Mouse (Mus musculus) kidney, embryonic 14.5 days (tissue): ENCODE data around the gene Slc37a3. TPM values are rescaled to one million over a fixed set of nuclear protein-coding genes. Genes with fewer than 3 reads are reported as not detected.
"Not testable (repeated sequence)": the region's sequence is repeated elsewhere in the genome, so short reads cannot be mapped to it uniquely, and the experiment has no call there.

Source experiments
- ATAC-seq: fragments of 200-750 bp; cut with Nextera tagmentation; 2 replicates; pipeline ENCODE4 v1.8.0; 2017; ENCODE audit warnings: moderate number of reproducible peaks, mild to moderate bottlenecking, moderate TSS enrichment, moderate library complexity; ENCODE audit not compliant: low FRiP score, low TSS enrichment
- H3K27ac ChIP-seq: fragments of 300-500 bp; sonication (generic); 2 replicates; pipeline ENCODE4 v1.5.1; 2014; ENCODE audit warnings: low read depth, mild to moderate bottlenecking, low read length, moderate library complexity, mixed read lengths
- H3K27me3 ChIP-seq: fragments of 300-500 bp; sonication (generic); 2 replicates; pipeline ENCODE4 v1.6.1; 2014; ENCODE audit warnings: mild to moderate bottlenecking, low read length; ENCODE audit not compliant: control insufficient read depth, insufficient read depth
- H3K36me3 ChIP-seq: fragments of 300-500 bp; sonication (generic); 2 replicates; pipeline ENCODE4 v1.6.1; 2014; ENCODE audit warnings: low read length, mixed read lengths; ENCODE audit not compliant: control insufficient read depth, insufficient read depth
- H3K4me1 ChIP-seq: fragments of 300-500 bp; sonication (generic); 2 replicates; pipeline ENCODE4 v1.6.1; 2014; ENCODE audit warnings: low read length, mixed read lengths; ENCODE audit not compliant: control insufficient read depth, insufficient read depth
- H3K4me2 ChIP-seq: fragments of 300-500 bp; sonication (generic); replicated peaks from 2 replicates; pipeline ENCODE4 v1.6.1; 2014; ENCODE audit warnings: low read depth, mild to moderate bottlenecking, low read length
- H3K4me3 ChIP-seq: fragments of 300-500 bp; sonication (generic); 2 replicates; pipeline ENCODE4 v1.5.1; 2014; ENCODE audit warnings: mild to moderate bottlenecking, low read length
- H3K9ac ChIP-seq: fragments of 300-500 bp; sonication (generic); 2 replicates; pipeline ENCODE4 v1.6.1; 2014; ENCODE audit warnings: low read depth, mild to moderate bottlenecking, low read length, moderate library complexity
- H3K9me3 ChIP-seq: fragments of 300-500 bp; sonication (generic); 2 replicates; pipeline ENCODE4 v1.6.1; 2016; ENCODE audit warnings: low read length; ENCODE audit not compliant: control insufficient read depth
- WGBS: fragments of 180-500 bp; shearing (Covaris S2); extraction: QIAGEN DNeasy Blood & Tissue Kit; methylation state at CpG from one replicate; pipeline ENCODE4 v1.1.7; 2014; 5-methylcytosine and 5-hydroxymethylcytosine counted together
- polyA plus RNA-seq: library from polyadenylated mRNA; unstranded; fragments of >200 nt; fragmentation: Nextera tagmentation; extraction: Ambion mirVana; gene quantifications from 2 replicates; pipeline ENCODE4 v1.2.1, GENCODE M21; 2014

Gene Slc37a3
- polyA plus RNA-seq, 1 experiment from 2014 or later, result 52.7 TPM

DNA sequence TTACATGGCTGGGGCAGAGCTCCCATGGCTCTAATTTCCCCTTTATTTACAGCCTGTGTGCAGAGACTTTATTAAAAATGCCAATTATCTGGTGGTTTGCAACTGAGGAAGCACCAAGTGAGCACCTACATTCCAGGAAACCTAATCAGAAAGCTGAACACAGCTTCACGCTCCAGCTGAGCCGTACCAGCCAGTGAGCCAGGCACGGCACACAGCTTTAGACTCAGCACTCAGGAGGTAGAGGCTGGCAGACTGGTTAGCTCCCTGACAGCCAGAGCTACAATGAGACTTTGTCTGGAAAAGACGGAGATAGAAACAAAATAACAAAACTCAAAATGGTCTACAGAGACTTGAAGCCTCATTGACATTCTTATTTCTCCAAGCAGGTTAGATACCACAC lies 18.0 kb upstream of the Slc37a3 start:
- Histone ChIP-seq H3K4me2 (no peak overlapping the region), H3K27me3 (no peaks in the 10 kb centered on the region), H3K9me3 (no peaks in the 10 kb centered on the region), H3K27ac (no peak overlapping the region), H3K9ac (no peak overlapping the region), H3K36me3 (peaks cover 12% of the 10 kb centered on the region; the same call in 1 of the 2 replicates), H3K4me1 (peaks cover 4% of the 10 kb centered on the region; the same call in 1 of the 2 replicates), H3K4me3 (no peak overlapping the region)
- 56% methylated on average over 4 of the region's 4 CpGs for WGBS
- ATAC-seq, result no peak

DNA sequence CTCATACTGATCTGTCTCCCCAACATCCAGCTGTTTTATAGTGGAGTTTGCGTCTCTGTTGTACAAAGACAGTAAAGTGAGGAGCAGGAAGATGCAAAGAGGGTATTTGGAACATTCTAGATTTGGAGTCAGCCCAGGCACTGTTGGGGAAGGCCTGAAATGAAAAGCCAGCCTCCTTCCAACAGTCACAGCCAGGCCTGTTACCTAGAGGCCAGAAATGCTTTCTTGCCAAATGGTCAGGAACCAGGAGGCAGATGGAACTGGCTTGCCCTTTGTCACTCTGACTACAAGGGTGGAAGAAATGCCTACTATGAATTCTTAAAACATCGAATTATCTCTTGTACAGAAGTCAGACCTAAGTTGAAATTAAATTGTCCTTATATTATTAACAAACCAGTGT lies 12.5 kb upstream of the Slc37a3 start:
- H3K4me2 ChIP-seq, result no peak overlapping the region
- no peak for ATAC-seq
- H3K9me3 ChIP-seq, result no peaks in the 10 kb centered on the region

DNA sequence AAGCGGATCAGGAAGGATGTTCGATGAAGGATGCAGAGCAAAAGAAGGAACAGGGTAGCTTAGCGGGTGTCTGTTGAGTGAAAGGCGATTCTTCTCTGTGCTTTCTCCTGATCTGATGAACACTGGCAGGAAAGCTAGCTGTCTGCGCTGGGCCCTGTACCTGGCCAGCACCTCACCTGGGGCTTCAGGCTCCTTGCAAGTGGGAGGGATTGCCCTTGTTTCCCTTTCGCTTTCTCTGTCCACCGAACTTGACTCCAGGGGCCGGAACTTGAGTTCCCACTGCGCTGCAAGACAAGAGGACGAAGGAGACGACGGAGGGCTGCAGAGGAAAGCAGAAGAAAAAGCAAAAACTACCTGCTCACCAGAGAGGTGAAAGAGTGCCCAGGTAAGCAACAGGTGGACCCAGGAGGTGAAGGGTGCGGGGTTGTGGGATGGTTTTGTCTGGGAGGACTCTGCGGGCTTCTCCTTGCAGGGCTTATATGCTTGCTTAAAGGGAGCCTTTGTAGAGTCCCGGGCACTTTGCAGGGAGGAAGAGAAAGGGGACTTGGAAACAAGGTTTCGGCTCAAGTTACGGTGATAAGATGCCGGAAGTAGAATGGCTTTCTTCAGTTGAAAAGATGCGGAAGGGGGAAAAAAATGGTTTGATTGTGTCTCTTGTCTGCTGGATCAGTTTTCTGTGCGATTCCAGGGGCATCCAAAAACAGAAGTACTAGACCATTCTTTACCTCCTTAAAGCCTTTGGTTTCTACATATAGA lies 3.8 kb upstream of the Slc37a3 start, which contains the start of gene Rab19:
Rab19 (plus strand) TSS at position 51 of the 756 bp plus-strand sequence.
- Histone ChIP-seq H3K4me2 (peak within 1 kb of the TSS; percentile 54), H3K9ac (peak within 1 kb of the TSS; percentile 37; the same call in 1 of the 2 replicates), H3K4me1 (0 out of 2 replicates have a peak, but pooled peaks cover 5% of the 10 kb centered on the region), H3K36me3 (no peaks in the 10 kb centered on the region), H3K27me3 (peaks cover 2% of the 10 kb centered on the region; the same call in 1 of the 2 replicates), H3K27ac (no peak within 1 kb of the TSS), H3K9me3 (no peaks in the 10 kb centered on the region), H3K4me3 (peak within 1 kb of the TSS; percentile 33)
- 5% methylated on average over 20 of the region's 20 CpGs for WGBS
- no peak for ATAC-seq

More for the DNA sequence above, 12.5 kb upstream of the Slc37a3 start:
- no peaks in the 10 kb centered on the region for H3K27me3 ChIP-seq
- 89% methylated on average over 2 of the region's 2 CpGs for WGBS
- H3K4me3 ChIP-seq, result no peak overlapping the region
- no peak overlapping the region for H3K9ac ChIP-seq
- no peak overlapping the region for H3K27ac ChIP-seq
- H3K4me1 ChIP-seq, result no peaks in the 10 kb centered on the region
- H3K36me3 ChIP-seq, result no peaks in the 10 kb centered on the region

DNA sequence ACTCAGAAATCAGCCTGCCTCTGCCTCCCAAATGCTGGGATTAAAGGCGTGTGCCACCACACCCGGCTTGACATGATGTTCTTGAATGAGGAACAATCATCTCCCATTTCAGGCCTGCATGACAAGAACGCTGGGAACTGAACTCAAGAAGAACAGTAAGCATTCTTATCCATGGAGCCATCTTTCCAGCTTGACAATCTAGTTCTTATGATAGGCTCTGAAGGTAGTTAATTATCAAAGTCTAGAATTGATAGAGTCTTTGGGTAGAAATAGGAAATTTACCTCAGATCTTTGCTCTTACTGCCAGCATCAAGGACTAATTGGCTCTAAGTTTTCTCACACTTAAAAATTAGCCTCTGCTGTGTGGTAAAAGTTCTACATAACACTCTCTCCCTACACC lies 2.8 kb upstream of the Slc37a3 start:
- no peak overlapping the region for H3K9ac ChIP-seq
- H3K36me3 ChIP-seq, result no peaks in the 10 kb centered on the region
- H3K9me3 ChIP-seq, result no peaks in the 10 kb centered on the region
- H3K4me3 ChIP-seq, result no peak overlapping the region
- no peak for ATAC-seq
- H3K4me2 ChIP-seq, result no peak overlapping the region
- H3K4me1 ChIP-seq, result 0 out of 2 replicates have a peak, but pooled peaks cover 7% of the 10 kb centered on the region
- H3K27me3 ChIP-seq, result peaks cover 2% of the 10 kb centered on the region; the same call in 1 of the 2 replicates
- WGBS, result 88% methylated on average over 3 of the region's 3 CpGs
- H3K27ac ChIP-seq, result no peak overlapping the region

DNA sequence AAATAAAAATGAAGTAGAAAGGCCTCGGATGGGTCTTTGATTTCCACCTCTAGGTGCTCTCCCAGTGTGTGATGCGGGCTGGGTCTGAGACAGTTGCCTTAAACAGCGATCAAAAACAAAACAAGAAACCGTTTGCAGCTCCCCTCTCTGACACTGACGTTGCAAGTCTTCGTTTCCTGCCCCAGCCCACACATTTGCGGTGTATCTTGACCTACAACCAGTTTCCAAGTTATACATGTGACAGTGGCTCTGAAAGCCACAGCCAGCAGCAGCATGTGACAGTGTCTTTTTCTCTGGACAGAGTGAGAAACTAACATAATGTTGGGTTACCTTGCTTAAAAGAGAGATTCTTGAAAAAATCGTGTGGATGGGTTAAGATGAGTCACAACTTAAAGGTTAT lies 2.3 kb upstream of the Slc37a3 start:
- 70% methylated on average over 8 of the region's 8 CpGs for WGBS
- Histone ChIP-seq H3K27me3 (peaks cover 2% of the 10 kb centered on the region; the same call in 1 of the 2 replicates), H3K27ac (no peak overlapping the region), H3K36me3 (no peaks in the 10 kb centered on the region), H3K9ac (no peak overlapping the region), H3K9me3 (no peaks in the 10 kb centered on the region), H3K4me3 (no peak overlapping the region), H3K4me2 (no peak overlapping the region), H3K4me1 (0 out of 2 replicates have a peak, but pooled peaks cover 7% of the 10 kb centered on the region)
- ATAC-seq, result no peak

DNA sequence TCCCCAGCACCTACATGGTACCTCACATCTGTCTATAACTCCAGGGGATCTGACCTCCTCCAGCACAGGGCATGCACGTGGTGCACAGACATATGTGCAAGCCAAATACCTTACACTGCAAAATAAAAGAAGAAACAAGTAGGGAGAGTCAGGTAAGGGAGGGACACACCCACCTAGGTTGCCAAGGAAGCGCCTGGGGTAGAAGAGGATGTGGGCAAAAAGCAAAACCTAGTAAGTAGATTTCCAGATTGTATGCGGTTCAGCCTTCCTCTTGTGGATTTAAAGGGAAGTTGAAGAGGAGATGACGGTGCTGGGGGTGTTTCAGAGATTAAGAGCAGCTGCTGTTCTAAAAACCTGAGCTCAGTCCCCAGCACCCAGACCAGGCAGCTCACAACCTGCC lies 1.7 kb upstream of the Slc37a3 start:
- 61% methylated on average over 4 of the region's 4 CpGs for WGBS
- Histone ChIP-seq H3K4me1 (0 out of 2 replicates have a peak, but pooled peaks cover 7% of the 10 kb centered on the region), H3K4me2 (no peak overlapping the region), H3K27me3 (peaks cover 2% of the 10 kb centered on the region; the same call in 1 of the 2 replicates), H3K27ac (no peak overlapping the region), H3K9me3 (no peaks in the 10 kb centered on the region), H3K4me3 (no peak overlapping the region), H3K9ac (no peak overlapping the region), H3K36me3 (peaks cover 5% of the 10 kb centered on the region; the same call in 1 of the 2 replicates)
- ATAC-seq, result no peak

DNA sequence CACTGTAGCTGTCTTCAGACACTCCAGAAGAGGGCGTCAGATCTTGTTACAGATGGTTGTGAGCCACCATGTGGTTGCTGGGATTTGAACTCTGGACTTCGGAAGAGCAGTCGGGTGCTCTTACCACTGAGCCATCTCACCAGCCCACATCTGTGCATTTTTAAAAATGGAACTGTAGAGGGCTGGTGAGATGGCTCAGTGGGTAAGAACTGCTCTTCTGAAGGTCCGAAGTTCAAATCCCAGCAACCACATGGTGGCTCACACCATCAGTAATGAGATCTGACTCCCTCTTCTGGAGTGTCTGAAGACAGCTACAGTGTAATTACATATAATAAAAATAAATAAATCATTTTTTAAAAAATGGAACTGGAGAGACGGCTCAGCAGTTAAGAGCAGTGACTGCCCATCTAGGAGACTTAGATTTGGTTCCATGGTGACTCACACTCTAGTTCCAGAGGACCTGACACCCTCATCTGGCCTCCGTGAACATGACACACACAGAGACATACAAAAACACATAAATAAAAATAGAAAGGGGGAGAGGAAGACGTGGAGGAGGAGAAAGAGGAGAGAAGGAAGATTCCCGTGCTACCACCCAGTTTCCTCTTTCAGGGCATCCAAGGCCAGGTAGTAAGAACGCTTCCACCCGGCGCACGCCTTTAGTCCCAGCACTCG lies 823 bp upstream of the Slc37a3 start:
- H3K27ac ChIP-seq, H3K36me3 ChIP-seq, H3K4me2 ChIP-seq, H3K4me3 ChIP-seq, ATAC-seq, H3K27me3 ChIP-seq, H3K4me1 ChIP-seq, H3K9me3 ChIP-seq, H3K9ac ChIP-seq: not testable (repeated sequence)
- 72% methylated on average over 13 of the region's 13 CpGs for WGBS

DNA sequence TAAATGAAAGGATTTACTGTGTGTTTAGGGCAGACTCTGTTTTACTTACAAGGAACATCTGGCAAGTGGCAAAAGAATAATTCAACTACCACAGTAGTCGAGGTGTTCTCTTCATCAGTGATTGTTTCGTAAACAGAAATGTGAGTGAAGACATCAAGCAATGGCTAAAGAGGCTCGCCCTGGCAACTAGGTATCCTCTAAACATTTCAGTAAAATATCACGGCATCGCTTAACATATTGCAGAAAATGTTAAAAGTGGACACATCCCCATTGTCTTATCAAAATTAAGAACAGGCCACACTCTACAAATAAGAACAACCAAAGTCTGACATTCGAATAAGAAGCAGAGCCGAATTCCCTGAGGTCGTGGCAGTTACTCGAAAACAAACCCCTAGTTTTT lies 700 bp downstream of the Slc37a3 start:
- Histone ChIP-seq H3K27ac (no peak overlapping the region), H3K27me3 (peaks cover 2% of the 10 kb centered on the region; the same call in 1 of the 2 replicates), H3K36me3 (peaks cover 5% of the 10 kb centered on the region; the same call in 1 of the 2 replicates), H3K9me3 (no peaks in the 10 kb centered on the region), H3K4me1 (peaks cover 23% of the 10 kb centered on the region), H3K4me3 (peak overlapping the region; percentile 95), H3K4me2 (peak overlapping the region; percentile 71), H3K9ac (peak overlapping the region; percentile 87)
- ATAC-seq, result no peak
- 11% methylated on average over 9 of the region's 9 CpGs for WGBS
